Mouse (Mus musculus) frontal cortex, postnatal 36 days (tissue): ENCODE measurements around the gene Gm47289.

Experiments
- DNase-seq, 2 experiments: peaks; one replicate each; pipeline ENCODE4 v3.0.0; 2022; ENCODE audit warnings: low spot score in 2 of 2

Gm47289 gene

GRCm38 (mm10) chr9:119158861-119159260, at the start of gene Gm47289:
Gm47289 (plus strand) TSS chr9:119159161.
- no peak for DNase-seq

GRCm38 (mm10) chr9:119109685-119110353, 49.1 kb upstream of the Gm47289 start:
- DNase-seq, result no peak

GRCm38 (mm10) chr9:119110640-119111039, 48.3 kb upstream of the Gm47289 start:
- DNase-seq, result no peak

GRCm38 (mm10) chr9:119114911-119115310, 44.0 kb upstream of the Gm47289 start:
- DNase-seq, result no peak

DNA sequence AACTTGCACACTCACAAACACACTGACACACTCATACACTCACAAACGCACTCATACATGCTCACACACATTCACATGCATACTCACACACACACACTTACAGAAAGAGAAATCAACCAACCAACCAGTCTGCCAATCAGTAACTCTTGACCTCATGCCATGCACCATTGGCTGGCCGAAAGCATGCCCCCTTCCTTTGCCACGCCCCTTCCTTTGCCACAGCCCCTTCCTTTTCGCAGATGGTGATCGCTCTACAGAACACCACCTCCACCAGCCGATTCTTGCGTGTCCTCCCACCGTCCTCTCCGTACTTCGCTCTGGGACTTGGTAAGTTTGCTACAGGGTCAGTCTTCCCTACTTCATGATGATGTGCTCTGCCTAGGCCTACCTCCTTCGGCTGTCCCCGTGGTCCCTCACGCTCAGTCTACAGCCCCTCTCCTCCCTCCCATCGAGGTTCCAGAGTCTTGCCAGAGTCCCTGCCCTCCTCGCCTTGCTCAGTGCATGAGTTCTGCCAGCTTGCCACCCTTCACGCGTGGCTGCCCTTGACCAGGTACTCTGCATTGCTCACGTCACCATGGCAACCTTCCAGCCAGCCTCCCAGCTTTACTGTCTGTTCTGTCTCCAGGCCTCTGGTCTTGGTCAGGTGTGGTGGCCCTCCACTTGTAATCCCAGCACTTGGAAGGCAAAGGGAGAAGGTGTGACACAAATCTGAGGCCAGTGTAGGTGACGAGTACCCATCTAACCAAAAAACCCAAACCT, 39.4 kb upstream of the Gm47289 start:
- no peak for DNase-seq

DNA sequence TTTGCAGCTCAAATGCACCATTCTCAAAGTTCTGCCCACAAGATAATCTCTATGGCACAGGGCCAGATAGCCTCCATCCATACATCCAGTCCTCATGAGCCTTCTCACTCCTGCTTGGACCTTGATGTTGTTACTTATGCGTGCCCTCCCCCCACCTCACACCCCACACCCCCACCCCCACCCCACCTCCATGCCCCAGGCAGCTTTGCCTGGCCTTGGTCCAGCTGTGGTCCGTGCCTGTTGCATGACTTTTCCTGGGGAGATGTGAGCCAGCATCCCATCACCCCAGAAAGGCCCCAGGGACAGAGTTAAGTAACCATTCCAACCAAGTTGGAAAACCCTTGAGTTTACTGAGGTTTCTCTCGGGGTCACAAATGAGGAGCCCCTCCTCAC, 38.8 kb upstream of the Gm47289 start:
- DNase-seq, result no peak

DNA sequence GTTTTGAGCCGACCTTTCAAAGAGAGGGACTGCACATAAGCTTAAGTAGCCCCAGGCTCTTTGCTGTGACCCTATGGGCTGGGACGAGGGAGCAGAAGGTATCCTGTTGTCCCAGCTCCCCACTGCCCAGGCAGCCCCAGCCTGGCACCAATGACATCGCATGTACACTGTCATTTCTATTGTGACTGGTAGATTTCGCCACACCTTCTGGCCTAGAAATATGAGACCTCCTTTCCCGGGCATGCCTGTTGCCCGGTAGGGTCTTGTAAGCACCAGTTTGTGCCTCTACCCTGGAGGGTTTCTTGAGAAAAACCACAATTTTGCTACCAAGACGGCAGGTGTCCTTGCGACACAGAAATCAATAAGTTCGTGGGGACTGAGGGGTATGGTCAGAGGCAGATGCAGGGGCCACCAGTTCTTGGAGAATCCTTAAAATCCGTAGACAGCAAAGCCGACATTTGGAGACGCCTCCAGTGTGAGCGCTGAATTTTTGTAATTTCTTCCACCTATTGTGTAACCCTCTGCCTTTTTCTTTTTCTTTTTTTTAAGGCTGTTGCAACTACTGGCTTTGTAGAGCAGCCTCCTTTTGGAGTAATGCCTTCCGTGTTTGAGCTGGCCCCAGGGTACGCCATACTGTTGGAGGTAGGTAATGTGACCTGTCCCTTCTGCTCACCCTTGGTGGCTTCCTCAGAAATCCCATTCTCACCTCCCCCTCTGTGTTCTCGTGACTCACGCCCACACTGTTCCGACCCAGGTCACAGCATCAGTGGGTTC, 36.2 kb upstream of the Gm47289 start:
- no peak for DNase-seq

GRCm38 (mm10) chr9:119128436-119129181, 30.4 kb upstream of the Gm47289 start:
- no peak for DNase-seq

- DNase-seq, result no peak
Measured at GRCm38 (mm10) chr9:119130692-119131091, 28.3 kb upstream of the Gm47289 start.

DNA sequence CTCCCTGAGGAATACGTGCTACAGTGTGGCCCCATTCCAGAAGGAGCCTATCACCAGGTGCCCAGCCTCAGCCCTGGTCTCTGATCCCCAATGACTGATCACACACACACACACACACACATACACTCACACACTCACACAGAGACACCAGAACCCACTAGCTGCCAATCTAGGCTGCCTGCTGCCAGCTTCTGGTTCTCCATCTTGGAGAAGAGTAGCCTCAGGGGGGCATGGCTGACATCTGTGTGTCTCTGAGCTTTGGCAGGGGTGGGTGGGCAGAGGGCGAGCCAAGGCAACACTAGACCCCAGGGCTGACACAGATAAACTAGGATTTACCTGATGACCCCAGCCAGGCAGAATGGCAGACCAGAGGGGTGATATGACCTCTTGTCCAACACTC, 20.1 kb upstream of the Gm47289 start:
- DNase-seq, result no peak

GRCm38 (mm10) chr9:119142066-119142465, 16.9 kb upstream of the Gm47289 start:
- no peak for DNase-seq

- DNase-seq, result no peak
Measured at GRCm38 (mm10) chr9:119143372-119143771, 15.6 kb upstream of the Gm47289 start.

DNA sequence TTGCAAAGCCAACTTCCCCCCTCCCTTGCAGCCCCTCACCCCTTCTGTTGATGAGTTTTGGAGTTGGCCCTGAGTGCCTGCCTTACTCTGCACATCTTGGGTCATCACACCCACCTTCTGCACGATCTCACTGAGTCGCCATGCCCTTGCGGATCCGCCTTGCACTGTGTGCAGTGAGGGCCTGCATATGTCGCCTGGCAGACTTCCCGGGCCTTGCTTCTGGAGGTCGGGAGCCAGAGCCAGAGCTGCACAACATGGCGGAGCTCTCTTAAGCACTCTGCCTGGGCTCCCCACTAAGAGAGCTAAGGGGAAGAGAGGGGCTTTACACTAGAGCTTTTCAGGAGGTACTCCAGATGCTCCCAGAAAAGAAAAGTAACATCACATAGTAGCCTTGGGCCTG, 14.3 kb upstream of the Gm47289 start:
- DNase-seq, result no peak

DNA sequence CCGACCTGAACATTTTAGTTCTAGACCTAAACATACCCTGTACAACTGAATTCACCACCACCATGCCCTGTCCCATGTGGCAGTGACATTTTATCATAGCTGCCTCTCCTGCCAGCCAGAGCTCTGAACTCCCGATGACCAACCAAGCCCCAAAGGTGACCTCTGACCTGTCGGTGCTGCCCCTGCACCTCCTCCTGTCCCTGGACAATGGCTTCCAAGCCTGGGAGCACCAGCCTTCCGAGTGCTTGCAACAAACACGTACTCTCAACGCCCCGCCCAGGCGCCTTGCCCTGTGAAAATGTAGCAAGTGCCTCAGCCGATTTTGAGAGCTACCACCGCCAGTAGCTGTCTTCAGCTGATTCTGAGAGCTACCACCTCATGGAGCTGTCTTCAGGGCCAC, 13.8 kb upstream of the Gm47289 start:
- DNase-seq, result no peak

- no peak for DNase-seq
Measured at GRCm38 (mm10) chr9:119145638-119146037, 13.3 kb upstream of the Gm47289 start.

DNA sequence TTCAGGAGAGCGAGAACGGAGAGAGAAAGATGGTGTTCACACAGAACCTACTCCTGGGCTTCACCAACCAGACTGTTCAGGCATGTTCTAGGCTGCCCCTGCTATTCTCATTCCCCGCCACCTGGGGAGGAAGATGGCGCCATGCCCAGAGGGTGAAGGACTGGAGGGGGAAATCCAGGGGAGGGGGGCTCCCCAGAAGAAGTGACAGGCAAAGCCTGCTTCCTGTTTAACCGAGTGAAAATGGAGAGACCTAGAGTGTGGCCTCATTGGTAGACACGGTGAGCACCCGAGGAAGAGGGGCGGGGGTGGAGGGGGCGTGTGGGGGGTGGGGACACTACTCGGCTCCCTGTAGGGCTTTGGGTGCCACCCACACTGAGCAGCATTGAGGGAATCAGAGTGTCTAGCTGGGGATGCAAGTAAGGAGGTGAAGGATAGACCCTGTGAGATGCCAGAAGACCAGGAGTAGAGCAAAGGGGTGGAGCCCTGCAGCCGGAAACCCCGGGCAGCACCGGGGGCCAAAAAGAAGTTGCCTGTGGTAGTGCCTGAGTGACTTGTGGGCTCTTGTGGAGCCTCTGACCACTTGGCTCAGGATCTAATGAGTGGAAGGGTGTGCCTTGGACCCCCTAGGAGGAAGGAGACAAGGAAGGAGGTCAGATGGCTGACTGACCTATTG, 12.7 kb upstream of the Gm47289 start:
- DNase-seq, result no peak

DNA sequence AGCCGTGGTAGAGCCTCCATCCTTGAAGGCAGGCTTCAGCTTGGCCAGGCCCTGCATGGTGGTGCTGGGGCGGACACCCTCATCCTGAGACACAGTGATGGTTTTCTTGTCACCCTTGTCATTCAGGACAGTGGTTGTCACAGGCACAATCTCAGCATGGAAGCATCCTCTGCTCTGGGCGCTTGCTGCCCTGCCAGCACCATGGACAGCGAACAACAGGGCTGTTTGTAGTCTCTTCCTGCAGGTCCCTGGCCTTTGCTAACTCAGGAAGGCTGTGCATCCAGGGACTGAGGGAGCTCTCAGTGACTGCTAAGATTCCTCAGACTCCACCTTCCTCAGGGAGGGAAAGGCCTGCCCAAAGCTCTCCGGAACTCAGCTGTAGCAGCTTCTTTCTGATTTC, 9.4 kb upstream of the Gm47289 start:
- DNase-seq, result no peak

DNA sequence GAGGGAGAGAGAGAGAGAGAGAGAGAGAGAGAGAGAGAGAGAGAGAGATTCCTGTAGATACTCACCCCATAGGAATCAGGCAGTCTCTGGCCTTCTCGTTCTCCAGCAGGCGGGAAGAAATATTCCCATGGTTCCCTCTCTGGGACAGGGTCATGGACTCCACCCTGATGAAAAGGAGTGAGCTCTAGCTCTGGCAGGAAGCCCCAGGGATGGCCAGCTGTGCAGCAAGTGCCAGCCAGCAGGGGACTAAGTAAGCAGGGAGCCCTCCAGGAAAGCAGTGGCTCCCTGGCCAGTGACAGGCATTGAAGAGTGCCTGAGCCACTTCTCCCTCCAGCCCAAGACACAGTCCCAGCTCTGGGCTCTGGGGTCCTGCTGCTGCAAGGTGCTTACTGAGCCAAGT, 7.2 kb upstream of the Gm47289 start:
- DNase-seq, result no peak

GRCm38 (mm10) chr9:119155416-119155815, 3.5 kb upstream of the Gm47289 start:
- DNase-seq, result no peak

DNA sequence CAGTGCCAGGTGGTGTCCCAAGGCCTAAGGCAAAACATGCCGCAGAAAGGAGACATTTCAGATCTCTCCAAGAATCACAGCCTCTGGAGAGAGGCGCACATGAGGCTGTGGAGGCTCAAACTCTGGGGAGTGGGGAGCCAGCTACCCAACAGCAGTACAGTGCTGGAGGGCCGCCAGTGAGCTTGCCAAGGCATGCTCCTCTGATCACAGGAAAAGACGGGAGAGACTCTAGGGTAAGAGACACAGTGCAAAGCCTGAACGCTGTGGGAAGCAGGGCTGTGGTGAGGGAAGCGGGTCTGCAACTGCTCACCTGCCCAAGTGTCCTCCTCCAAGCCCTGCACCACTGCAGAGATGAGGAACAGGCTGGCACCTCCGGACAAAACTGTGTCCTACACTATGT, 3.1 kb upstream of the Gm47289 start:
- DNase-seq, result no peak
